Mouse (Mus musculus) embryonic fibroblast, embryonic 13.5 days (primary cell): ENCODE measurements around the gene Rad51b.

Source experiments
- CTCF ChIP-seq: IDR thresholded peaks from 2 replicates; pipeline ENCODE4 v1.5.1; 2011; ENCODE audit warnings: mild to moderate bottlenecking, control low read depth, low read length, moderate library complexity, borderline replicate concordance; ENCODE audit not compliant: insufficient read depth
- POLR2A ChIP-seq: IDR thresholded peaks from 2 replicates; pipeline ENCODE4 v1.6.1; 2011; ENCODE audit warnings: low read depth, mild to moderate bottlenecking, control low read depth, low read length, moderate library complexity

DNA sequence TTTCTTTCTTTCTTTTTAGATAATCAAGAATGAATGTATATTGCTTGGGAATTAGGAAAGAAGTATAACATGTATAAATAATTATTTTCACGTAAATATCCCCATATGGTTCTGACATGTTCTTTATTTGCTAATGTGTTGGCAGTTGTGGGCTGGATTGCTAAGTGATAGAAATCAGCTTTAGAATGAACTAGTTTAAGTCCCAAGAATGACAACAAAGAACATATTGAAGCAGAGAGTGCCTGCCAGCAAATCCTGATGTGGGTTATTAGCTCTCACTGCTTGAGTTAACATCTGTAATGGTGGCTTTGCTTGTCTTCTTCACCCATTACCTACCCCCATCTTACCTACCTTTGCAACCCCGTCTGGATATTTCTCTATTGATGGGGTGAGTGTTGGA is 111.6 kb downstream of the Rad51b start:
- TF ChIP-seq POLR2A (no peak), CTCF (no peak)
